Mouse (Mus musculus) thymus, postnatal 14 days (tissue): ENCODE measurements at regions not wholly inside any gene's neighbourhood (a gene's known extent, or its start where the extent isn't known, plus 50 kb on each side); places are given as distances from the start of the nearest gene placed in this dataset.

Experiments
- DNase-seq: peaks from one replicate; pipeline ENCODE4 v3.0.0; 2021

- DNase-seq = no peak
These were observed 203.1 kb upstream of the Gm9833 start for GRCm38 (mm10) chr3:9884691-9885354.

- DNase-seq = no peak
These were observed 202.3 kb upstream of the Gm9833 start for GRCm38 (mm10) chr3:9885565-9885964.

GRCm38 (mm10) chr3:9886077-9886476 lies 201.8 kb upstream of the Gm9833 start:
- no peak for DNase-seq

GRCm38 (mm10) chr3:9886765-9887626 lies 200.9 kb upstream of the Gm9833 start:
- peak; percentile 89 for DNase-seq

- peak; percentile 62 for DNase-seq
These were observed 200.3 kb upstream of the Gm9833 start for GRCm38 (mm10) chr3:9887627-9887994.

GRCm38 (mm10) chr3:9888051-9888450 lies 199.9 kb upstream of the Gm9833 start:
- DNase-seq = no peak

- DNase-seq = no peak
These were observed 194.9 kb upstream of the Gm9833 start for GRCm38 (mm10) chr3:9892884-9893494.

GRCm38 (mm10) chr3:9895396-9896135 lies 192.3 kb upstream of the Gm9833 start:
- DNase-seq = peak; percentile 59

- DNase-seq = peak; percentile 25
These were observed 191.6 kb upstream of the Gm9833 start for GRCm38 (mm10) chr3:9896303-9896702.

GRCm38 (mm10) chr3:9901663-9902062 lies 186.2 kb upstream of the Gm9833 start:
- DNase-seq = no peak

- no peak for DNase-seq
These were observed 174.6 kb upstream of the Gm9833 start for GRCm38 (mm10) chr3:9913357-9913756.

- DNase-seq = no peak
These were observed 171.3 kb upstream of the Gm9833 start for GRCm38 (mm10) chr3:9916538-9917106.

GRCm38 (mm10) chr3:9920331-9920730 lies 167.6 kb upstream of the Gm9833 start:
- no peak for DNase-seq

GRCm38 (mm10) chr3:9921730-9922129 lies 166.2 kb upstream of the Gm9833 start:
- no peak for DNase-seq

GRCm38 (mm10) chr3:9922541-9923046 lies 165.3 kb upstream of the Gm9833 start:
- DNase-seq = no peak

GRCm38 (mm10) chr3:9924630-9925029 lies 163.3 kb upstream of the Gm9833 start:
- no peak for DNase-seq

GRCm38 (mm10) chr3:9936853-9937441 lies 151.0 kb upstream of the Gm9833 start:
- DNase-seq = no peak

- DNase-seq = no peak
These were observed 149.3 kb upstream of the Gm9833 start for GRCm38 (mm10) chr3:9938651-9939050.

- DNase-seq = peak; percentile 26
These were observed 145.3 kb upstream of the Gm9833 start for GRCm38 (mm10) chr3:9942631-9943030.

GRCm38 (mm10) chr3:9947357-9948065 lies 140.4 kb upstream of the Gm9833 start:
- peak; percentile 84 for DNase-seq

GRCm38 (mm10) chr3:9948114-9948513 lies 139.8 kb upstream of the Gm9833 start:
- DNase-seq = no peak
